Mouse (Mus musculus) embryo, embryonic 10 days (tissue): Measurements from ENCODE around the gene Fcamr.

Experiments
- DNase-seq: peaks from one replicate; pipeline ENCODE4 v3.0.0-alpha.2; 2015; ENCODE audit warnings: low spot score

Fcamr gene

GRCm38 (mm10) chr1:130802976-130803375 is 2.3 kb downstream of the Fcamr start:
- no peak for DNase-seq

- peak; percentile 7 for DNase-seq
Observed at GRCm38 (mm10) chr1:130804279-130804678, 3.6 kb downstream of the Fcamr start.

- no peak for DNase-seq
Observed at GRCm38 (mm10) chr1:130810906-130811305, 10.2 kb downstream of the Fcamr start.

GRCm38 (mm10) chr1:130811316-130811715 is 10.6 kb downstream of the Fcamr start:
- DNase-seq: no peak

- DNase-seq: no peak
Observed at GRCm38 (mm10) chr1:130819737-130820136, 19.0 kb downstream of the Fcamr start.

DNA sequence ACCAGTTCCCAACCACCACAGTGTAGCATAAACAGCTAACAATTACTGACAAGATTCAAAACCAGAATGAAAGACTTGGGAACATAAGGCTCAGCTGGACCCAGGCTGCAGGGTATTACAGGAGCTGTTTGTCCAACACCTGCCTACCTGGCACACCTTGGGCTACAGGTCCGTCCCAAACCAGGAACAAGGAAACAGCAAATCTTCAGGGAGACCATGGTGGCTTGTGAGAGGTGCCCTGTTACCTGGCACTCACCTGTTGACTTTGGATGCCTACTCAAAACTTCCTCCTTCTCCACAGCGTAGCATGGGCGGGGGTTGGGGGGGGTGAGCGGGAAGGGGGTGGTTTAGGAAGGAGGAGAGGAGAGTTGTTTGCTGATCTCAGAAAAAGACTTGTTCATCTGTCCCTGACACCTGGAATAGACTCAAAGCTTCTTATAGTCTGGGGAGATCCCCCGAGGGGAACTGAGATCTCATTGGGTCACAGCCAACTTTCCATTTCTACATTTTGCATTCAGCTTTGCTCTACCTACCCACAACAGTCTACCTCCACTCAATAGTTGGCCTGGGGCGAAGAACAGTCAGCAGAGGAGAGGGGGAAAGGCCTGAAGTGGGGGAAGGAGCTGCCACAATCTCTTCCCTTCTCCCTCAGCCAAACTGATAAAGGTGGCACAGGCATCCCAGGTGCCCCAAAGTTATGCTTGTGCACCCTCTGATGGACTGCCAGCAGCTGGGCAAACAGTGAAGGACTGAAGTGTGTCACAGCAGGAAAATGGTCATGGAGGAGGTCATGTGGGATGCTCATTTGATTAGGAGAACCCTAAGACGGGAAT is 19.8 kb downstream of the Fcamr start:
- no peak for DNase-seq

DNA sequence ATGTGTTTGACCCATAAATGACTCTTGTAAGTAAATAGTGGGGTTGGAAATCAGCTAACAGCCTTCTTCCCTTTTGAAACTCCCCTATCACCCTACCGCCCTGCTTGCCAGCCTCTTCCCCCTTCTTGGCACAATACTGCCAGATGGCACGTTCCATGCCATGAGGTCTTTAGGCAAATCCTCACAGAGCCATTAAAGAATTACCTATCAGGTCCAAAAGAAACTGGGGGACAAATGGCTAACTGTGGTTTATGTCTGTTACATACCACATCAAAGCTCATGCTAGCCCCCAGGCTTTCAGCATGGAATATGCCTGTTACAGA is 20.4 kb downstream of the Fcamr start:
- no peak for DNase-seq

DNA sequence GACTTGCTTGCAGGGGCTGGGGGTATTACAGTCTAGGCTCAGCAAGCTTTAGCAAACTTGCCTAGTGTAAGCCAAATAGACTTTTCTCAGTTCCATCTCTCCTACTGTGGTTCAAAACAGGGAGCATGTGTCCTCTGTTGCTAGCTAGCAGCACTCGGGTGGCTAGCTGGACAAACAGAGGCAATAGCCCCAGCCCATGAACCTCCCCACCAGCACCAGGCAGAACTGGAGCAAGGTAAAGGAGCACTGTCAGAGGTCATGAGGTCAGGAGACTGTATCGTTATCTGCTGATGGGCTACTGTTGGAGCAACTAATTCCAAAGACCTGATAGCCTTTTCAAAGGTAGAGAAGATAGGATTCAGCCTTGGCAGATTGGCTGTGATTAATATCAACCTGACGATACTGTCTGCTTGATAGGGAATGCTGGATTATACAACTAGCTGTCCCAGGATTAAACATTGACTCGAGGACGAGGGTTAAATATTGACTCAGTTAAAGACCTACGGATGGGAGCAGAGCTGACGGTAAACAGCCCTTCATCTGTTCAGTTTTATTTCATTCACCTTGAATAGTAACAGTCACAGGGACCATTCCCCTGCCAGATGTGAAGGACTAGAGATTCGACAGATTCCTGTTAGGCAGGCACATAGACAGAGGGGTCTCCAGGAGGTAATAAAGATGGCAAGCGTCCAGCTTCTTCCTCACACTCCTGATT is 21.4 kb downstream of the Fcamr start:
- DNase-seq: no peak

- no peak for DNase-seq
Observed at GRCm38 (mm10) chr1:130826448-130826847, 25.7 kb downstream of the Fcamr start, which contains the start of gene Pigr. Gene Pigr (plus strand): TSS chr1:130826684.

GRCm38 (mm10) chr1:130828656-130829055 is 28.0 kb downstream of the Fcamr start:
- DNase-seq: no peak

DNA sequence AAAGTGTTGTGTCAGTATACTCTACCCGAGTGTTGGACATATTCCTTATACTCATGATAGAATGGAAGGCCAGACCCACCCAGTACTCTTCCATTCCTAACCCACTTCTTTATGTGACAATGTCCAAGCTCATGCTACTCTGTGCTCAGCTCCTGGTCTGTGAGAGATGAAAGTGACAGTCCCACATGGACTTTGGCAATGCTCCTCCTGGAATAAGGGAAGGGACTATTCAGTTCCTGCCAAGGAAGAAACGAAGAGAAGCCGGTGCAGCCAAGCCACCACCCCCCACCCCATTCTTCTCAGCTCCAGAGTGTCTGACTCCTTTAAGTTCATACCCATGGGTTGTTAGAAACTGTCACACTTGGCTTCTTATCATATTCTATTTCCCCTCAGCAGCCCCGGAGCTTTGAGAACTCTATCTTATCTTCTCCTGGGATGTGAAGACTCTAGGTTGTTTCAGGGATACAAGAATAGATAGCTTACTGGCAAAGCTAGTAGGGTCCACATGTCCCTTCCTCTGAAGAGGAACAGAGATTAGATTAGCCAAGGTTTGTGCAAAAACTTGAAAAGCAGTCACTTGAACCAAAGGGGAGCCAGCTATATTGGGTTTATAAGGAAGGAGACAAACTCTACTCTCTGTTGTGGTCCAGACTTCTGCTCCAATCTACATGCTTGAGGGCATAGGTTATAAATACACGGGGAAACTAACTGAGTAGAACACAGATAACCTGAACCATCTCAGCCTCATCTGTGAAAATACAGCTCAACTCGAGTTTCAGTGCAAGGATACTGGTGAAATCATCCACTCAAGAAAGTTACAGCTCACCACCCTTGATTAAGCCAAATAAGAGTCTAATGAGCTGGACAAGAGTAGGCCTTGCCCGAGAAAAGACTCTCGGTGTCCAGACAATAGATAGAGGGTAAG is 29.5 kb downstream of the Fcamr start:
- DNase-seq: no peak

GRCm38 (mm10) chr1:130832230-130833149 is 31.8 kb downstream of the Fcamr start:
- DNase-seq: no peak

GRCm38 (mm10) chr1:130835161-130835936 is 34.6 kb downstream of the Fcamr start:
- DNase-seq: no peak

GRCm38 (mm10) chr1:130838288-130838687 is 37.6 kb downstream of the Fcamr start:
- peak; percentile 40 for DNase-seq

DNA sequence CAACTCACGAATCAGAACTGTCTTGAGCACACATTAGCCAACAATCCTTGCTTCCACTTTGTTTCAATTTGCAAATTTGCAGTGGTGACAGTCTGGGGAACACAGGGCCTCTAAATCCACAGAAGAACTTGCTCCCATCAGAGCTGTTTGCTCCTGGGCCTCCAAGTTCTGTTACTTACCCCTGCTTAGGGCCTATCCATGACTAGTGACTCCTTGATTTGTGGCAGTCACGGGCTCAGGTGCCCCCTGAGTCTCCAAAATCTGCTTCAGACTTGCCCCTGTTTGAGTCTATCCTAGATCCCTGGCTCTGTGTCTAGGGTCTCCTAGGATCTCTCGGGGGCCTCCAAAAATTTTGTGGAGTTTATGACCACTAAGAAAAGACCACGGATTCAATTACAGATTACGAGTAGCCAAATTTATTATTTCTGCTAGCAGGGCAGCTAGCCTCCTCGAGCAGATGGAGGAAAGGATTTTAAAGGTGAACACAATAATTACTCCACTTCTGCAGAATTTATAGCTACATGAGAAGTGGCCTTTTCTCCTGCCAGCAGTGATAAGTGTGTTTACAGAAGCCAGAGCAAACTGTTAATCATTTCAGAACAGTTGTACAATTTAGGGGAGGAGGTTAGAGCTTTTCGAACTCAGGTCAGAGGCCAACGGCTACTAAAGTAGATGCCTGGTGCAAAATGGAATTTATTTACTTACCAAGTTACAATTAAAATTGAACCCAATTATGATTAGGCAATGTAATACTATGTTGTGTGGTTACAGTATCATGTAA is 40.1 kb downstream of the Fcamr start:
- no peak for DNase-seq

- no peak for DNase-seq
Observed at GRCm38 (mm10) chr1:130841621-130842020, 40.9 kb downstream of the Fcamr start.

DNA sequence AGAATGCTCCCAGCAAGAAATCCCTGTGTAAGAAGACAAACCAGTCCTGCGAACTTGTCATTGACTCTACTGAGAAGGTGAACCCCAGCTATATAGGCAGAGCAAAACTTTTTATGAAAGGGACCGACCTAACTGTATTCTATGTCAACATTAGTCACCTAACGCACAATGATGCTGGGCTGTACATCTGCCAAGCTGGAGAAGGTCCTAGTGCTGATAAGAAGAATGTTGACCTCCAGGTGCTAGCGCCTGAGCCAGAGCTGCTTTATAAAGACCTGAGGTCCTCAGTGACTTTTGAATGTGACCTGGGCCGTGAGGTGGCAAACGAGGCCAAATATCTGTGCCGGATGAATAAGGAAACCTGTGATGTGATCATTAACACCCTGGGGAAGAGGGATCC is 43.8 kb downstream of the Fcamr start:
- no peak for DNase-seq

DNA sequence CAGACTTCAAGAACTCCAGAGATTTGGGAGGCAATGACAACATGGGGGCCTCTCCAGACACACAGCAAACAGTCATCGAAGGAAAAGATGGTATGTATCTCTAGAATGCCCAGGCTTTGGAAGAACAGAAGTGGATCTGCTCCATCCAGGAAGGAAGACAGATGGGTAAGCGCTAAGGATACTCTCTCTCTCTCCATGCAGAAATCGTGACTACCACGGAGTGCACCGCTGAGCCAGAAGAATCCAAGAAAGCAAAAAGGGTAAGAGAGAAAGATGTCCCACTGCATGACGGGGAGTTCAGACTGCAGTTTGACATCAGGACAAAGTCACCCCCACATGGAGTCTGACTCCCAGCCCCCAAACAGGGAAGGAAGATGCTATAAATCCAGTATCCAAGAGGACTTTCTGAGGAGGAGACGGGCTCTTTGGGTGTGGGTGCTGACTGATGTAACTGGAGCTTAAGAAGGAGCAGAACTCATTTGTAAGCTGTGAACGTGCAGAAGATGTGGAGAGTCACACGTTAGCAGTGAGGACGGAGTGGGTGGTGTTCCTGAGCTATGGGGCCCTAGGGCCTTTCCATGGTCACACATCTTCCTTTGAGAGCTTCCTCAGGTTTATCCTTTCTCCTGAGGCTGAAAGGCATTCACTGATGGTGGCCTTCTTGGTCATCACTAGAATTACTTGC is 49.0 kb downstream of the Fcamr start:
- no peak for DNase-seq

- no peak for DNase-seq
Observed at GRCm38 (mm10) chr1:130850405-130850804, 49.7 kb downstream of the Fcamr start.
